Mouse (Mus musculus): ENCODE data around the gene Olfr362. TPM values are rescaled to one million over a fixed set of nuclear protein-coding genes. Genes with fewer than 3 reads are reported as not detected.
"Not testable (repeated sequence)": the region's sequence is repeated elsewhere in the genome, so short reads cannot be mapped to it uniquely, and the experiment has no call there.

Olfr362 gene
- total RNA-seq (2015; ENCODE audit: low replicate concordance) = not detected in 2 replicates
- total RNA-seq (2017; ENCODE audit: low replicate concordance) = not detected in 2 replicates

- ATAC-seq (replicated peaks; ENCODE audit: low FRiP score, poor library complexity, severe bottlenecking) = no peak
Measured at GRCm38 (mm10) chr2:37117810-37118209, at the start of gene Olfr362. Olfr362 (minus strand) TSS chr2:37117910.

GRCm38 (mm10) chr2:37139022-37139421 is 21.3 kb upstream of the Olfr362 start, which contains the start of gene Olfr364-ps1:
Olfr364-ps1 (plus strand) TSS chr2:37139322.
- no peak for ATAC-seq (replicated peaks; ENCODE audit: low FRiP score, poor library complexity, severe bottlenecking)

DNA sequence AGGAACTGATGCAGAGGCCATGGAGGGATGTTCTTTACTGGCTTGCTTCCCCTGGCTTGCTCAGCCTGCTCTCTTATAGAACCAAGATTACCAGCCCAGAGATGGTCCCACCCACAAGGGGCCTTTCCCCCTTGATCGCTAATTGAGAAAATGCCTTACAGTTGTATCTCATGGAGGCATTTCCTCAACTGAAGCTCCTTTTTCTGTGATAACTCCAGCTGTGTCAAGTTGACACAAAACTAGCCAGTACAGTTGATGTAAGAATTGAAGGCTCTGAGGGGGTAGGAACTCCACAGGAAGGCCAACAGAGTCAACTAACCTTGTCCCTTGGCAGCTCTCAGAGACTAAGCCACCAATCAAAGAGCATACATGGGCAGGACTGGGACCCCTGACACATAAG is 28.5 kb downstream of the Olfr362 start, which contains the start of gene Olfr361:
Gene Olfr361 (minus strand): TSS at position 101 of the 400 bp plus-strand sequence.
- ATAC-seq (replicated peaks; ENCODE audit: low FRiP score, poor library complexity, severe bottlenecking) = not testable (repeated sequence)

- ATAC-seq (replicated peaks; ENCODE audit: low FRiP score, poor library complexity, severe bottlenecking) = no peak
Measured at GRCm38 (mm10) chr2:37065446-37065845, 52.3 kb downstream of the Olfr362 start, which contains the start of gene Olfr360. Olfr360 (plus strand) TSS chr2:37065746.

Other genes starting within 250 kb of the Olfr362 start
- gene Olfr352, start 249.4 kb downstream of the Olfr362 start, total RNA-seq (2015; ENCODE audit: low replicate concordance) = not detected in 2 replicates
- not detected in 2 replicates for gene Olfr352, start 249.4 kb downstream of the Olfr362 start, total RNA-seq (2017; ENCODE audit: low replicate concordance)
- gene Olfr353, start 225.0 kb downstream of the Olfr362 start, total RNA-seq (2015; ENCODE audit: low replicate concordance) = not detected in 2 replicates
- not detected in 2 replicates for gene Olfr353, start 225.0 kb downstream of the Olfr362 start, total RNA-seq (2017; ENCODE audit: low replicate concordance)
- not detected in 2 replicates for gene Olfr354, start 212.2 kb downstream of the Olfr362 start, total RNA-seq (2015; ENCODE audit: low replicate concordance)
- not detected in 2 replicates for gene Olfr354, start 212.2 kb downstream of the Olfr362 start, total RNA-seq (2017; ENCODE audit: low replicate concordance)
- not detected in 2 replicates for gene Olfr355, start 189.0 kb downstream of the Olfr362 start, total RNA-seq (2015; ENCODE audit: low replicate concordance)
- gene Olfr355, start 189.0 kb downstream of the Olfr362 start, total RNA-seq (2017; ENCODE audit: low replicate concordance) = not detected in 2 replicates
- not detected in 2 replicates for gene Olfr356, start 180.8 kb downstream of the Olfr362 start, total RNA-seq (2015; ENCODE audit: low replicate concordance)
- gene Olfr356, start 180.8 kb downstream of the Olfr362 start, total RNA-seq (2017; ENCODE audit: low replicate concordance) = not detected in 2 replicates
- not detected in 2 replicates for gene Olfr357, start 124.1 kb downstream of the Olfr362 start, total RNA-seq (2015; ENCODE audit: low replicate concordance)
- not detected in 2 replicates for gene Olfr357, start 124.1 kb downstream of the Olfr362 start, total RNA-seq (2017; ENCODE audit: low replicate concordance)
- not detected in 2 replicates for gene Olfr358, start 108.6 kb downstream of the Olfr362 start, total RNA-seq (2015; ENCODE audit: low replicate concordance)
- gene Olfr358, start 108.6 kb downstream of the Olfr362 start, total RNA-seq (2017; ENCODE audit: low replicate concordance) = not detected in 2 replicates
- not detected in 2 replicates for gene Olfr360, start 52.2 kb downstream of the Olfr362 start, total RNA-seq (2015; ENCODE audit: low replicate concordance)
- gene Olfr360, start 52.2 kb downstream of the Olfr362 start, total RNA-seq (2017; ENCODE audit: low replicate concordance) = not detected in 2 replicates
- gene Olfr361, start 28.6 kb downstream of the Olfr362 start, total RNA-seq (2015; ENCODE audit: low replicate concordance) = not detected in 2 replicates
- gene Olfr361, start 28.6 kb downstream of the Olfr362 start, total RNA-seq (2017; ENCODE audit: low replicate concordance) = not detected in 2 replicates
- gene Olfr364-ps1, start 21.4 kb upstream of the Olfr362 start, total RNA-seq (2015; ENCODE audit: low replicate concordance) = not detected in 2 replicates
- gene Olfr364-ps1, start 21.4 kb upstream of the Olfr362 start, total RNA-seq (2017; ENCODE audit: low replicate concordance) = not detected in 2 replicates
- not detected in 2 replicates for gene Olfr365, start 70.3 kb upstream of the Olfr362 start, total RNA-seq (2015; ENCODE audit: low replicate concordance)
- gene Olfr365, start 70.3 kb upstream of the Olfr362 start, total RNA-seq (2017; ENCODE audit: low replicate concordance) = not detected in 2 replicates
- not detected in 2 replicates for gene Olfr366, start 93.7 kb upstream of the Olfr362 start, total RNA-seq (2015; ENCODE audit: low replicate concordance)
- not detected in 2 replicates for gene Olfr366, start 93.7 kb upstream of the Olfr362 start, total RNA-seq (2017; ENCODE audit: low replicate concordance)
- not detected in 2 replicates for gene Olfr368, start 208.6 kb upstream of the Olfr362 start, total RNA-seq (2015; ENCODE audit: low replicate concordance)
- not detected in 2 replicates for gene Olfr368, start 208.6 kb upstream of the Olfr362 start, total RNA-seq (2017; ENCODE audit: low replicate concordance)
- 18.4 and 24.3 TPM in 2 replicates for gene Pdcl, start 241.4 kb upstream of the Olfr362 start, total RNA-seq (2015; ENCODE audit: low replicate concordance)
- 11.5 and 26.7 TPM in 2 replicates for gene Pdcl, start 241.4 kb upstream of the Olfr362 start, total RNA-seq (2017; ENCODE audit: low replicate concordance)

All from erythroid progenitor cell, adult 5-6 weeks (primary cell).